Mouse (Mus musculus) mature B cell (primary cell): ENCODE data around the gene Bach1.

ENCODE experiments used
- in situ Hi-C: fragments of 300-500 bp; cut with MboI; formaldehyde crosslinking; loops from 2 replicates; pipeline ENCODE4 v1.14.3; 2019

The Bach1 gene

DNA sequence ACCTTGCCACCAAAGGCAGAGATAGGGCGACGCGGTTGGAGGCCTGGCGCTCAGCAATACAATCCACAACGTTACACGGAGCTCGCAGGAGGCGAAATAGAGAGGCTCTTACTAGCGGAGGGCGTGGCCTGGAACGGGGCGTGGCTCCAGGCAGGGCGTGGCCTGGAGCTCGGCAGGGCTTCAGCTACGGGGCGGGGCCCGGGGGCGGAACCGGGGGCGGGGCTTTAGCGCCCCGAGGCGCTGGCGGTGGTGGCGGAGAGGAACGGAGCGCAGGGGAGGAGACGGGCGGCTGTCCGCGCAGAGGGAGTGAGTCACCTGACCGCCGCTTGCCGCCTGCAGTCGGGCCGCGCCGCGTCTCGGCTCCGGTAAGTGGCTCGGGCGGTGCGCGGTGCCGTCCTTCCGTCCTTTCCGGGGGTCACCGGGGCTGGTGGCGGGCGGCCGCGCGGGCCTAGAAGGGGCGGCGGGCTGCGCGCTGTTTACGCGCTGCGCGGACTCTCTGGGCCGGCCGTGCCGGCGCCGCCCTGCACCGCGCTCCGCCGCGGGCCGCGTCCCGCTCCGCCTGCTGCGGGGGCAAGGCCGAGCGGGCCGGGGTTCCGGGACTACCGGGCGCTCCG is at the start of gene Bach1:
Gene Bach1, plus strand, starts transcription at position 254 of the 614 bp plus-strand sequence.
- in situ Hi-C loops = no loop called here

DNA sequence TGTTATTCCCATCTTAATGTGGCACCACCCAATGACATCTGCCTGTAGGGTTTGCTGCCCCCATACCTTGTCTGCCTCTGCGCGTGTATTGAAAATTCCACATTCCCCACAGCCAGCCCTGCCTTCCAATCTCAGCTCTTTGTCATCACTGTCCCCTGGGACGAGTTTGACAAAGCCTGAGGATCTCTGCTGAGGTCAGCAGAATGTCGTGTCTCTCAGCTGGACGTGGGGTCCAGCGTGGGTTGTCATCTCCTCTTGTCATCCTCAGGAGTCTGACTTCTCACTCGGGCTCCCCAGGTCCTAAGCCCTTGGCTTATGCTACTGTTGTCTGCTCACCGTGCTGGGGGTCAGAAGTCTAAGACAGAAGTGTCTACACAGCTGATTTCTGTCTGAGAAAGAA is 46.4 kb upstream of the Bach1 start:
- in situ Hi-C loops = no loop called here

DNA sequence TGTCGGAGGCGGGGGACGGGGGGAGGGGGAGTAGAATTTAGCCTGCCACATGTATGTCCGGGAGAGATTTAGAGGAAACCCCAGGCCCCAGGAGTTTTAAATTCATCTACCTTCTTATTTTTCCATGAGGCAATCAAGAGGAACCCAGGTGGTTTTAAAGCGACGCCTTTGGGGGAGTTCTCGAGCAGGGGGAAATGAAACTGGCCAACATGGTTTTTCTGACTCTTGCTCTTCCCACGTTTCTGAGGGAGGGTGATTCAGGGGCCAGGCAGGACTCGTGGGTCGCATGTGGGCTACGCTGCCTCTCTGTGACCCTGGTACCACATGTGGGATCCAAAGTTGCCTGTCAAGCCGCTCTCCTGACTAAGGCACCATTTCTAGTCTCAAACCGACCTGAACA is 45.8 kb upstream of the Bach1 start:
- in situ Hi-C loops = no loop called here

DNA sequence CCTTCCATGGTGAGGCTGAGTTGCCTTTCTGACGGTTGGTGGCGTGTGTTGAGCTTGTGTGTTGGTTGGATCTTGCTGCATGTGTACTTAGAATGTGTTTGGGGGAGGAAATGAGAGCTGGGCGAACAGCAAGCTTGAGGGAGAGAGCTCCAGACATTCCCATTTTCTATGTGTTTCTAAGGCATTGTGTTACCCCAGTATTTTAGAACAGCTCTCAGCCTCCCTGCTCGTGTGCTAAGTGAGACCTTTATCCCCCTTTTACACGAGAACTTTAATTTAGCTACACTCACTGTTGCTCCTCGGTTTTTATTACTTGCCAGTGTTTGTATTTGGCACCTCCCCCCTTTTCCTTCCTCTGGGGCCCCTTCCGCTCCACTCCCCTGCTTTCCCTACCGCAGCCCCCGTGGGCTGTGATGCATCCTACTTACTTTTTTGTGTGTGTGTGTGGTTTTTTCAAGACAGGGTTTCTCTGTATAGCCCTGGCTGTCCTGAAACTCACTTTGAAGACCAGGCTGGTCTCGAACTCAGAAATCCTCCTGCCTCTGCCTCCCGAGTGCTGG is 44.6 kb upstream of the Bach1 start:
- in situ Hi-C loops = no loop called here

DNA sequence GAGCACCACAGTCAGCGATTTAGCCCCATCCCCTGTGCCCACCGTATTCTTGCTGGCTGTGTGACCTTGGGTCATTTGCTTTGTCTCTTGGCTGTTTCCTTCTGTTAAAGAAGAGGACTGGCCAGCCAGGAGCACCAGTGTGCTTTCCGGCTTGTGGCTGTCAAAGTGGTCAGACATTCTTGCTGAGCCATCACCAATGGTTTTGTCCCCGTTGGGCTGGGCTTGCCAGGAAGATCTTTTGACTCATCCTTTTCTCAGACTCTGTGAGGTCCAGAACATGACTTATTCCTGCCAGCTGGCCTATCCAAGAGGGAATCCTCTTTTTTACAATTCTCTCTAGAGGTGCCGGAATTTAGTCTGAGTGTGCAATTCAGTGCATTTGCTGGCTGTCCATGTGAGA is 43.7 kb upstream of the Bach1 start:
- in situ Hi-C loops = no loop called here

DNA sequence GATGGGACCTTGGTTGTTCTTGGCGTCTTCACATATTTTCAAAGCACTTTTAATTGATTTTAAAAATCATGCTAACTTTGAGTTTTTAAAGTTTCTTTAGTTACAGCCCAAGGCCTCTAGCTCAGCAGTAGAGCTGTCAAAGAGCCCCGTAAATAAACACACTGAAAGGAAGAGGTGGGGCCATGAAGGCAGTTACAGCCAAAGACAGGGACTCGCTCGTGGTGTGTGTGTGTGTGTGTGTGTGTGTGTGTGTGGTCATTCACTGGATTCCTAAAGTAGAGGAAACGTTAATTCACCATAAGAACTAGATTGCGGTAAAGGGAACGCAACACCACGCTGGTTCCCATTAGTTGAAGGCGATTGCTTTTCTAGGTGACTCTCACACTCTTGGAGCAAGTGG is 43.2 kb upstream of the Bach1 start:
- in situ Hi-C loops = no loop called here

DNA sequence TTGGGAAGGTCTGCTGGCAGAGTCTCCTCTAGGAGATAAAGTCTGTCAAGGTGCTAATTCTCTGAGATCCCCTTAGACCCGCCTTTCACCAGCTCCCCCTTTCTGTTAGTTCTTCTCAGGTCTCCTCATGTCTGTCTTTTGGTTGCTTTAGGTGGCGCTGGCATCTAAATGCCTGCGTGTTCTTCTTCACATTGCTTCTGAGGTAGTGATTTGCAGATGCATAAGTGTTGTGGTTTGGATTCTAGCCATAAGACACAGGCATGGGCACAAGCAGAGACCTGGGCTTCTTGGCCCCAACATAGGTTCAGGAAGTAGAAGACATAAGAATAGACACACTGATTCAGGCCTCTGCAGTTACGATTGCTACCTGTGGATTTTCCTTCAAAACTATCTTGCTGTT is 42.0 kb upstream of the Bach1 start:
- in situ Hi-C loops = no loop called here

DNA sequence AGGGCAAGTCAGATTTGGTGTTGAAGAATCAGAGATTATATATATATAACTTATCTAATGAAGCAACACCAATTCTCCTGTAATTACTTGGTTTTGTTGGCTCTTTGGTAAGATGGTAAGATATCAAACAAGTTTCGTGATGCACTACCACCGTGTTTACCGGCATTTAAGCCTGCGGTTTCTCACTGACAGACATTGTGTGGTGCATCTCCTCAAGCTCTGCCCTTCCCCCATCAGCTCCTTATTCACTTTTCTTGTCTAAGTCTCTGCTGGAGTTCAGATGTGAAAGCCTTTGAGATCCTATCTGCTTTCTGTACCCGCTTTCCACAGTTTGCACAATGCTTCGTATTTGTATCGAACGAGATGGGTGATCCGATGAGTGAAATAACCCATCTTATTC is 41.5 kb upstream of the Bach1 start:
- in situ Hi-C loops = no loop called here

DNA sequence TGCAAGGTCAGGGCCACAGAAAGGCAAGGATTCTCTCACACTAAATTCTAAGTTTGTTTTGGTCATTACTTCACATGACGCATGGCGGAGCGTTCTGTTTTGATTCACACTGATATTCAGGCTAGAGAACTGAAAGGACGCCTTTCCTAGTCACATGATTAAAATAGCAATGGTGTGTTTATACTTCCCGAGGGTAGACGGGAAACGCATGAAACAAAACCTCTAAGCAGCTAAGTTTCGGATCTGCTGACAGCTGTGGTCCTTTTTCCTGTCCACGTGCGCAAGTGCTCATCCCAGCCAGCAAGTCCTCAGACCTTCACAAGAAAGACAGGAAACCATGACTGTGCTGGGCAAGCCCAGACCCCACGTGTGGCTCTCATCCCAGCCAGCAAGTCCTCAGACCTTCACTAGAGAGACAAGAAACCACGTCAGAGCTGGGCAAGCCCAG is 37.7 kb upstream of the Bach1 start:
- in situ Hi-C loops = no loop called here

DNA sequence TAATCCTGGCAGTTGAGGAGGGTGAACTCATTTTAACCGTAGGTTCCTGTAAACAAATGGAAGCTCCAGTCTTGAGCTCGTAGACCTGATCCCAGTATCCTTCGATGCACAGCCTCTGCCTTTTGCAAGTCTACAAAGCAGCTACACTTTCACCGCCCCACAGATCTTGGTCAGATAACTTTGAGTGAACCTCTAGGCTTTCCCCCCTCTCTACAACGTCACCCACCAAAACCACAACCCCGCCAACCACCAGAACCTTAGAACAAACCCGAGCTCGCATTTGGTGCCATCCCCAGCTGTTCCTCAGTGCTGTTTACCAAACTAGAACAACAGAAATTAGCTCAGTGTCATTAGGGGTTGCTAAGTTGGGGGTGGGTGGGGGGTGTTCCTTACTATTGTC is 37.1 kb upstream of the Bach1 start:
- in situ Hi-C loops = no loop called here

DNA sequence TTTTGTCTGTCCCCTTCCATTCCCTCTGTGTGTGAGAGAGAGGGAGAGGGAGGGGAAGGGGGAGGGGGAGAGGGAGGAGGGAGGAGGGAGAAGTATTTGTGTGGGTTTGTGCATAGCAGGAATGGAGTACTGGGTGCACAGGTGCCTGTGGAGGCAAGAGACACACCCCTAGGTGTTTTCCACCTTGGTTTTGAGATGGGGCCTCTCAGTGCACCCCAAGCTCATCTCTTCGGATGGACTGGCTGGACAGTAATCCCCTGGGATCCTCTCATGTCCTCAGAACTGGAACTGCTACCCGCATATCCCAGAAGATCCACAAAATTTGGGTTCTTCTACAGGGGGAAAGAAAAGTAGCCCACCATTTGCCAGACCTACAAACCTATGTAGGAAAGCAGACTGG is 36.2 kb upstream of the Bach1 start:
- in situ Hi-C loops = no loop called here

DNA sequence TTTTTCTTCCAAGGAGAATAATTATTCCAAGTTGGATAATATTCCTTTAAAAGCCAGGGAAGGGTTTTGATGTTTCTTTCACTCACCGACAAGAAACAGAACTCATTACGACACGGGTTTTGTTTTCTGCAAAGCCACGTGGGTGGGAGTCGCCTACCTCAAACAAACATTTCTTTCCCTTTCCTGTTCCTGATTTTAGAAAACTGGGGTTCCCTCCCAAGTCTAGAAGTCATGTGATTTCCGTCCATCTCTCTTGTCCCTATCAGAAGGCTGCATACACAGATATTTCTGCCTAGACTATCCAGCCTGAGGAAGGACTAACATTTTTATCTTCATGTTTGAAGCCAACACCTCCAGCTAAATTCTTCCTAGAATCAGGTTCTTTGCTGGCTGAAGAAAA is 34.9 kb upstream of the Bach1 start:
- in situ Hi-C loops = no loop called here

DNA sequence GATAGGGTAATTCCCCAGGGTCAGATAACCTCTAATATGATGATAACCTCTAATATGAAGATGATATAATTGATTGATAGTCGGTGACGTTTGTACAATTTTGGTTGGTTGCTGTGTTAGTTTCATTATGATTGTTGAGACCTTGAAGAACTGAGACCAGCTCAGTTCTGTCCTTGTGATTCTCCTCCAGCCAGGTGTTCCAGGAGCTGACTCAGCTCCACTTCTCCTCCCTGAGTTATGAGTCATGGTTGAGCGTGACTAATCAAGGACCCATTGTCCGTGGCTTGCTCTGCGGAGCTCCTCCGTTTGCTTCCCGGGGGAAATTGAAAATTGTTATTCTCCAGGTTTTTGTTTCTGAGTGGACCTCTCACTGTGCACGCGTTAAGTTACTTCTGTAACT is 33.5 kb upstream of the Bach1 start:
- in situ Hi-C loops = no loop called here

DNA sequence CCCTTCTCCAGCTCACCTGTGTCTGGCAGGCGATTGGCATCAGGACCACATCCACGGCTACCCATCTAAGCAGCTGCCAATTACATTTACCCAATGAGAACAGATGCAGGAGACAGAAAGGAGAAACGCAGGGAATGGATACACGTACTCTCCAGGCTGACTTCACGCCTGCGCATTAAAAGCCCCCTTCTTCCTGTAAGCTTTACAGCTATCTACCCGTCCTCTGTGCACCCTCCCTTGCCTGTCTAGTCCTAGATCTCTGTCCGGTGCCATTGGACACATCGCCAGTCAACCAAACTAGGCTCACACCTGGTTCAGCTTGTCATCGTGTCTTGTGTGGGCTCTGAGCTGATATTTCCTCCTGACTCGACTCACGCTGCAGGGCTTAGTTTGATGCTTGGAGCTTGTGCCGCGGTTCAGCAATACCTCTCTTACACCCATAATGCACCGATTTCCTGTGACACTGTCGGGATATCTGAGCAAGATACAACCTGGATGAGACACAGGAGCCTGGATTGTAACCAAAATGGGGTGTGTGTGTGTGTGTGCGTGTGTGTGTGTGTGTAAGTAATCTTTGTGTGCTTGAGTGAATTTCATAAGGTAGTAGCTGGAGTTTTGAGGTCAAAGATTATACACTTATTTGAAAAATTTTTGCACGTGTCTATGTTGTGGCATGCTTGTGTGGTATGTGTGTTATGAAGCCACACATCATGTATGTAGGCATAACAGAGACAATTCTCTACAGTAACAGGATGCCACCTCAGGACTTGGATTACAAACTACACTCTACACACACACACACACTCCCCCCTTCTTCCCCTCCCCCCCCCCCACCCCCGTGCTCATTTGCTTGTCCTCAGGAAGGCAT is 32.8 kb upstream of the Bach1 start:
- in situ Hi-C loops = no loop called here

DNA sequence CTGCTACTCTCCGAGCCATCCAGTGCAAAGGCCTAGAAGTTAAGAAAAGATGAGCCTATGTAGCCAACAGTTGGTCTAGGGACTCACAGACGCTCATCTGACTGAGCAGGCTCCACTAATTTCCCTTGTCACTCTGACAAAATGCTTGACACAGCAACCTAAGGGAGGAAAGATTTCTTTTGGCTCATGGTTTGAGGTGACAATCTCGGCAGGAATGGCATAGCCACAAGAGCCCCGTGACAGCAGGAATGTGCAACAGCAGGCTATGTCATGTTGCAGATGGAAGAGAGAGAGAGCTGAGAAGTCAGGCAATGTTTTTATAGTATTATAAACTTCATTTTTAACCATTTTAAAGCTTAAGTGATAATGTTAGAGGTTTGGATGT is 32.1 kb upstream of the Bach1 start:
- in situ Hi-C loops = no loop called here

DNA sequence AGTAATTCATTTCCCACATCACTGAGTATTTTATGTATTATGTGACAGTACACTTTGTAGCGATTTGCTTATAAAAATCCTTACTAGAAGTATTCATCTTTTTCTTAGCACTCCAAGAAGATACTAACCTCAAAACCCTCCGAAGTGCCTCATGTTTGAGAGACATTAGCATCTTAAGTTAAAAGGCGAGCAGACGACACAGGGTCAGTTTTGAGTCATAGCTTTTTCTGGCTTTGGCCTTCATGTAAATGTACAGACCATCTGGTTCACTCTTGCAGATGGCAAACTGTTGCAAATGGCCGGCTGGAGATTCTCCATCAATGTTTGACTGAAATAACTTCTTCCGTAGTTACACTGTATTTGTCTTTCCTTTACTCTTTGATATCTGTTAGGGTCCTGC is 30.7 kb upstream of the Bach1 start:
- in situ Hi-C loops = no loop called here

DNA sequence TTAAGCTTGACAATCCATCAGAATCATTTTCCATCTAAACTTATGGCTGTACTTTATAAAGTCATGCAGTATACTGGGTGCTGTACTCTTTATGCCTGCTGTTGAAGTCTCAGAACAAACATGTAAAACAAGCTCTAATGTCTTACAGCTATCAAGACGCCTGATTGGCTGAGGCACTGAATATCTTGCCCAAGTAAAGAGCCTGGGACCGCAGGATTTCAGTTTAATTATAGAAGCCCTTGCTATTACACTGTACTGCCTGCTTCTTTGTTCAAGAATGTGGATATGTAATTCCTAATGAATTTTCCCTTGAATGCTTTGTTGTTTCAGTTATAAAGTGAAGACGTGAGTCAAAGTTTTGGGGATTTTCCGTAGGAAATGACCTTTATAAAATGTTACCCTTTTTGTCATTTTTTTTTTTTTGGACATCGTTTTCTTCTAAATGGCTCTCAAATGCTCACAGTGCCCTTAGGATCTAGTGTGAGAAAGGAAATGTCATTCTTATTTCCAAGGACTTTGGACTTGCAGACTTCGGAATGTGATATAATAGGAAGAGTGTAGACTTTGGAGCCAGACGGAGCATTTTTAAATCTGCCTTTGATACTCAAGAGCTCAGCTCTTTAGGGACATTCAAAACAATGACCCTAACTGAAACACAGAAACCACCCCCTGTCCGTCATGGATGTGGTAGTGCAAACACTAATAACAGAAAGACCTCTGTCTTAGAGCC is 28.5 kb upstream of the Bach1 start:
- in situ Hi-C loops = no loop called here

DNA sequence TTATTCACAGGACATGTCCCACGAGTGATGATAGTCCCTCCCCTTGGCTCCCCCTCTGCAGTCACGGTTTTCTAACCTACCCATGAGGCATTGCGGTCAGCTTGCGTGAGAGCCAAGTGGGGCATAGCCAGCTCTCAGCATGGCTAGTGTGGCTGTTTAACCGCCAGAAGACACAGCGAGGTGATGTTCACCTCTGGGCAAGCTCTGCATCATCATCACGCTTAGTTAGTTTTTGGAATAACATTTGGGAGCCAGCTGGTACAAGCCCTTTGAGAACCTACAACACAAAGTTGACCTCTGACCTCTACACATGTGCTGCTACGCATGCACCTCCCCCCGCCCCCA is 28.0 kb upstream of the Bach1 start:
- in situ Hi-C loops = no loop called here

DNA sequence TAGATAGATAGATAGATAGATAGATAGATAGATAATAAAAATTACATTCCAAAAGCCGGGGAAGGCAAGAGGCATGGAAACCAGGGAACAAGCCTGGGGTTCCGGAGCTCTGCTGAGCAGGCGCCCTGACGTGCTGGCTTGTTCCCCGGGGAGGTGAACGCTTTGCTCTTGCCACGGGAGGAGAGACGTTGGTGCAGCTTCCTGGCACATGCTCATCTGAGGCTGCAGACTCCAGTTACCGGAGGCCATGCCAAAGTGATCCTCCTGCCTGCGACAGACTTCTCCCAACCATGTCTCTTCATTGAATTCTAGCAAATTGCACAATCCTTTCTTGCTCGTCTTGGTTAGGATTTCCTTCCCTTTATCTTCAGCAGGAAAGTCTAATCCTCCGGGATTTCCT is 27.4 kb upstream of the Bach1 start:
- in situ Hi-C loops = no loop called here

DNA sequence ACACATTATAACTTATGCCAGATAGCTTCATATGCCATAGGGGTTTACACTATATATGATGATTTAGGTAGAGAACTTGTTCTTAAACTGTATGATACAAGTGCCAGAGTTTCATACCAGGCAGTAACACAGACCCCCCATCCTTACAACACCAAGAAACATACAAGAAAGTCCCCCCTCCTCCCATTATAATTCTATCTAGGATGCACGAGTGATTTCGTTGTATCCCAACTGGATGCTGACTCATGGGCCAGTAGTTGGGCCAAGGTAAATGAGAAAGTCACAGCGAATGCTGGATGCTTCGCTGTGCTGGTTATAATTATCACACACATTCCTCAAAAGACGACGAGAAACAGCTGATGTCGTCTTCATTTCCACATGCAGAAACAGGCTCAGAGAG is 25.6 kb upstream of the Bach1 start:
- in situ Hi-C loops = no loop called here

DNA sequence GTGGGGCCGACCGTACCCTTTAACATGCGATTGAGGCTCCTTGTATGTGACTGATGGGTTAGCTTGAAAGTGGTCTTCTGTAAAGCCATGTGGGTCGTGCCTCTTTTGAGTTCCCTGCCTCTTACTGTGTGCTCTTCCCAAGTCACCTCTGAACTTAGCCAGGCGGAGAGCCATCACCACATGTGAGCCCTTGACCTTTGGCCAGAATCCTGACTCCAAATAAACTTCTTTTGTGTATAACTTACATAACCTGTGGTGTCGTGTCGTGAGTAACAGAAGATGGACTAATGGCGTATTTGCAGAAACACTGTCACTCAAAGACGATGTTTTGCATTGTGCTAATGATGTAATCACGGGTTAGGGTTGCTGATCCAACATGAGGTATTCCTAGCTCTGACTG is 22.6 kb upstream of the Bach1 start:
- in situ Hi-C loops = no loop called here

DNA sequence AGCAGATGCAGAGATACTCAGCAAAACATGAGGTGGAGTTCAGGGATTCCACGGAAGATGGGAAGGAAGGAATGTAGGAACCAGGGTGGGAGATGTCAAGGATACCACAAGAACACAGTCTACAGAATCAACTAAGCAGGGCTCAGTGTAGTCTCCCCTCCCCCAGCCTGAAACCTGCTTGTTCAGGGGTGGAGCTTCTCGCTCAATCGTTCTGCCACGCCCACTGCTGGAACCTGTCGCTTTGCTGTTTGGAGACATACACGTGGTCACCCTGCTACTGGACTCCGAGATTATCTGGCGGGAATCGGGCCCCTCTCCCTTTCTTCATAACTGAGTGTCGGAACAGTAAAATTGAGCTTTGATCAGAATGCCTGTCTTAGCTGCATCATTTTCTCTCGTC is 20.1 kb upstream of the Bach1 start:
- in situ Hi-C loops = no loop called here
